Mouse (Mus musculus): ENCODE measurements around the gene Pgm2. TPM values are rescaled to one million over a fixed set of nuclear protein-coding genes. Genes with fewer than 3 reads are reported as not detected.

Gene Pgm2
- polyA plus RNA-seq, 1 experiment from 2014 or later, result 18.1 TPM

- Histone ChIP-seq H3K27ac (ENCODE audit: low read depth, low read length) (no peak overlapping the region), H3K27me3 (ENCODE audit: control insufficient read depth, insufficient read depth, low read length) (no peaks in the 10 kb centered on the region), H3K9me3 (replicated peaks; ENCODE audit: control insufficient read depth, low read length) (no peaks in the 10 kb centered on the region), H3K36me3 (ENCODE audit: control insufficient read depth, insufficient read depth, low read length) (no peaks in the 10 kb centered on the region), H3K9ac (ENCODE audit: low read depth, low read length) (no peak overlapping the region), H3K4me3 (ENCODE audit: low read depth, low read length) (no peak overlapping the region), H3K4me2 (no peak overlapping the region), H3K4me1 (ENCODE audit: control insufficient read depth, insufficient read depth, low read length) (no peaks in the 10 kb centered on the region)
- WGBS (ENCODE audit: insufficient replicate concordance), result 89% methylated on average over 10 of the region's 10 CpGs
- no peak for ATAC-seq (replicated peaks; ENCODE audit: insufficient number of reproducible peaks, low FRiP score, low TSS enrichment)
These were observed 76.3 kb downstream of the Pgm2 start for GRCm38 (mm10) chr5:64168990-64169540.

- no peak overlapping the region for H3K9ac ChIP-seq (ENCODE audit: low read depth, low read length)
- WGBS (ENCODE audit: insufficient replicate concordance), result 72% methylated on average over 3 of the region's 3 CpGs
- H3K4me1 ChIP-seq (ENCODE audit: control insufficient read depth, insufficient read depth, low read length), result no peaks in the 10 kb centered on the region
- no peaks in the 10 kb centered on the region for H3K27me3 ChIP-seq (ENCODE audit: control insufficient read depth, insufficient read depth, low read length)
- no peak overlapping the region for H3K27ac ChIP-seq (ENCODE audit: low read depth, low read length)
- H3K9me3 ChIP-seq (replicated peaks; ENCODE audit: control insufficient read depth, low read length), result no peaks in the 10 kb centered on the region
- no peak overlapping the region for H3K4me3 ChIP-seq (ENCODE audit: low read depth, low read length)
- H3K4me2 ChIP-seq, result no peak overlapping the region
- no peak for ATAC-seq (replicated peaks; ENCODE audit: insufficient number of reproducible peaks, low FRiP score, low TSS enrichment)
- H3K36me3 ChIP-seq (ENCODE audit: control insufficient read depth, insufficient read depth, low read length), result no peaks in the 10 kb centered on the region; the same call in 1 of the 2 replicates
These were observed 80.1 kb downstream of the Pgm2 start for GRCm38 (mm10) chr5:64172884-64173283.

- no peak overlapping the region for H3K4me3 ChIP-seq (ENCODE audit: low read depth, low read length)
- 82% methylated on average over 16 of the region's 16 CpGs for WGBS (ENCODE audit: insufficient replicate concordance)
- H3K27me3 ChIP-seq (ENCODE audit: control insufficient read depth, insufficient read depth, low read length), result no peaks in the 10 kb centered on the region
- no peaks in the 10 kb centered on the region; the same call in 1 of the 2 replicates for H3K36me3 ChIP-seq (ENCODE audit: control insufficient read depth, insufficient read depth, low read length)
- no peak overlapping the region for H3K4me2 ChIP-seq
- H3K4me1 ChIP-seq (ENCODE audit: control insufficient read depth, insufficient read depth, low read length), result no peaks in the 10 kb centered on the region
- H3K9ac ChIP-seq (ENCODE audit: low read depth, low read length), result no peak overlapping the region
- no peaks in the 10 kb centered on the region for H3K9me3 ChIP-seq (replicated peaks; ENCODE audit: control insufficient read depth, low read length)
- no peak overlapping the region for H3K27ac ChIP-seq (ENCODE audit: low read depth, low read length)
- no peak for ATAC-seq (replicated peaks; ENCODE audit: insufficient number of reproducible peaks, low FRiP score, low TSS enrichment)
These were observed 80.6 kb downstream of the Pgm2 start for GRCm38 (mm10) chr5:64173302-64173701.

DNA sequence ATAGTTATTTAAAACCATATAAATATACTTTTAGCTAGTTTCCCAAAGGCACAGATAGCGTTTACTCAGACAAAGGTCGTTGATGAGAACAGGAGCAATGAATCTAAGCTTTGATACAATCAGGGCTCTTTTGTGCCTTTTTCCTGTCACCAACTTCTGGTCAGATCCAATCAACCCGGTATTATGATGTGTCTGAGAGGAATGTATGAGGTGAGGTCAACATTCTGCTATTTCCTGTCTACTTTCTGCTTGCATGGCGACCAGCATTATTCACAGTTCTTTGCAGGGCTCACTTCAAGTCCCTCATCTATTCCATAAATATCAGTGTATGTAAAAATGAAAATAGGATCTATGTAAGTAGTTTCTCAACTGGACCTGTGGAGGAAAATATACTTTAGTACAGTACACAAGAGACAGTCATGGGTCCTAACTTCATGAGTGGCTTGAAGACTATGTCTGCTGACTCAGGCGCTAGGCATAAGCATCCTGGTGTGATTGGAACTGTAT lies 81.7 kb downstream of the Pgm2 start:
- no peak overlapping the region for H3K27ac ChIP-seq (ENCODE audit: low read depth, low read length)
- 57% methylated on average over 5 of the region's 5 CpGs for WGBS (ENCODE audit: insufficient replicate concordance)

More for the DNA sequence above, 81.7 kb downstream of the Pgm2 start:
- Histone ChIP-seq H3K9ac (ENCODE audit: low read depth, low read length) (no peak overlapping the region), H3K4me2 (no peak overlapping the region), H3K4me1 (ENCODE audit: control insufficient read depth, insufficient read depth, low read length) (no peaks in the 10 kb centered on the region), H3K9me3 (replicated peaks; ENCODE audit: control insufficient read depth, low read length) (no peaks in the 10 kb centered on the region), H3K36me3 (ENCODE audit: control insufficient read depth, insufficient read depth, low read length) (no peaks in the 10 kb centered on the region; the same call in 1 of the 2 replicates), H3K27me3 (ENCODE audit: control insufficient read depth, insufficient read depth, low read length) (no peaks in the 10 kb centered on the region), H3K4me3 (ENCODE audit: low read depth, low read length) (no peak overlapping the region)
- no peak for ATAC-seq (replicated peaks; ENCODE audit: insufficient number of reproducible peaks, low FRiP score, low TSS enrichment)

Small RNA genes lying within 50 kb of the gene (microRNA-seq; reads per million reads assigned to microRNA genes)
- not detected for gene Gm22395 (ENCODE audit: borderline number of aligned reads)
- gene Gm23967 (ENCODE audit: borderline number of aligned reads), result not detected

Other genes starting within 250 kb of the Pgm2 start
- gene Rell1, start 124.1 kb upstream of the Pgm2 start, polyA plus RNA-seq (2014; fragmentation: Nextera tagmentation; extraction: Ambion mirVana), result 6.6 and 8.3 TPM in 2 replicates
- 36.3 and 41.5 TPM in 2 replicates for gene Tbc1d1, start 63.4 kb downstream of the Pgm2 start, polyA plus RNA-seq (2014; fragmentation: Nextera tagmentation; extraction: Ambion mirVana)